Mouse (Mus musculus) neural tube, embryonic 12.5 days (tissue): ENCODE measurements at regions not wholly inside any gene's neighbourhood (a gene's known extent, or its start where the extent isn't known, plus 50 kb on each side); places are given as distances from the start of the nearest gene placed in this dataset.

ENCODE experiments used
- ATAC-seq: fragments of 200-750 bp; cut with Nextera tagmentation; 2 replicates; pipeline ENCODE4 v1.8.0; 2017; ENCODE audit warnings: low read depth, mild to moderate bottlenecking, moderate TSS enrichment, moderate library complexity; ENCODE audit not compliant: low FRiP score
- H3K27ac ChIP-seq: fragments of 300-500 bp; sonication (generic); 2 replicates; pipeline ENCODE4 v1.5.1; 2016
- H3K27me3 ChIP-seq: fragments of 300-500 bp; sonication (generic); replicated peaks from 2 replicates; pipeline ENCODE4 v1.6.1; 2016; ENCODE audit warnings: mild to moderate bottlenecking
- H3K36me3 ChIP-seq: fragments of 300-500 bp; sonication (generic); 2 replicates; pipeline ENCODE4 v1.6.1; 2016; ENCODE audit warnings: mild to moderate bottlenecking
- H3K4me1 ChIP-seq: fragments of 300-500 bp; sonication (generic); 2 replicates; pipeline ENCODE4 v1.6.1; 2016
- H3K4me2 ChIP-seq: fragments of 300-500 bp; sonication (generic); replicated peaks from 2 replicates; pipeline ENCODE4 v1.6.1; 2016; ENCODE audit warnings: mild to moderate bottlenecking
- H3K4me3 ChIP-seq: fragments of 300-500 bp; sonication (generic); 2 replicates; pipeline ENCODE4 v1.5.1; 2016
- H3K9ac ChIP-seq: fragments of 300-500 bp; sonication (generic); 2 replicates; pipeline ENCODE4 v1.6.1; 2016; ENCODE audit warnings: mild to moderate bottlenecking
- H3K9me3 ChIP-seq: fragments of 300-500 bp; sonication (generic); 2 replicates; pipeline ENCODE4 v1.6.1; 2016; ENCODE audit warnings: mild to moderate bottlenecking
- WGBS: fragments of 180-500 bp; shearing (Covaris S2); methylation state at CpG from one replicate; pipeline ENCODE4 v1.1.7; 2016; 5-methylcytosine and 5-hydroxymethylcytosine counted together

DNA sequence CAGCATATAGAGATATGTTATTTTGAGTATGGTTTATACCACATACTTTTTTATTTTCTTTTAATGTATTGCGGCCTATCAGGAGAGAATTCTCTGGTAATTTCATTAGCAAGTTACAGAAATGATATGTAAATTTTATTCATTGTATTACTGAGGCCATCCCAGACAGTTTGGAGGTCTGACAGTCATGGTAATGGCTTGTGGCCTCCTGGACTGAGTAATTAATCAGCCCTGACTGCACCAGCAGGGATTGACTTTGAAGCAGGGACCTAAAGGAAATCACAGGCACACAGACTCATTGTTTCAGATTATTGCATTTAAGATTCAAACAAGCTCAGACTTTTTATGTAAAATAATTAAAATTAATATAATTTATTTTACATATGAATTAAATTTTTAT lies 435.9 kb upstream of the Siglech start:
- ATAC-seq, result peak; percentile 88

DNA sequence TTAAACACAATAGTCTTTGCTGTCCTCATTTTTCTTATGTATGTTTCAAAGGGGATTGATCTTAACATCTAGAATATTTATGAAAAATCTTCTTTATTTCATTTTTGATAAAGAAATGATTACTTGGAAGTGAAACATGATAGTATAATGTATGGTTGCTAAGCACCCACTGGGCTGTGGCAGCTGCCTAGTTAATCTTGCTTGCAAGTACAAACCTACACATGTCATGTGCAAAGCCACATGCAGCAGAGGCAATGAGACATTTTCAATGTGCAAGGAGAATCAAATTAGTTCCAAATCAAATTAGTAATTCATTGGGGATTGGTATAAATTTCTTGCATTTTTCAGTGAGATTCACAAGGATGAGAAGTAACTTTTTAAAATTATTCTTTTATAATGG lies 428.1 kb upstream of the Siglech start:
- Histone ChIP-seq H3K4me3 (no peak overlapping the region), H3K4me1 (no peaks in the 10 kb centered on the region), H3K4me2 (no peak overlapping the region), H3K9me3 (no peaks in the 10 kb centered on the region), H3K9ac (no peak overlapping the region), H3K36me3 (no peaks in the 10 kb centered on the region), H3K27ac (no peak overlapping the region), H3K27me3 (no peaks in the 10 kb centered on the region)
- ATAC-seq, result no peak

More for the DNA sequence above, 435.9 kb upstream of the Siglech start:
- H3K9me3 ChIP-seq, result no peaks in the 10 kb centered on the region
- no peaks in the 10 kb centered on the region for H3K4me1 ChIP-seq
- H3K4me3 ChIP-seq, result no peak overlapping the region
- H3K9ac ChIP-seq, result no peak overlapping the region
- WGBS, result 81% methylated on average over 1 of the region's 1 CpGs
- no peak overlapping the region for H3K27ac ChIP-seq
- no peaks in the 10 kb centered on the region for H3K27me3 ChIP-seq
- no peaks in the 10 kb centered on the region for H3K36me3 ChIP-seq
- no peak overlapping the region for H3K4me2 ChIP-seq
